Mouse (Mus musculus): ENCODE measurements at regions not wholly inside any gene's neighbourhood (a gene's known extent, or its start where the extent isn't known, plus 50 kb on each side); places are given as distances from the start of the nearest gene placed in this dataset.

DNA sequence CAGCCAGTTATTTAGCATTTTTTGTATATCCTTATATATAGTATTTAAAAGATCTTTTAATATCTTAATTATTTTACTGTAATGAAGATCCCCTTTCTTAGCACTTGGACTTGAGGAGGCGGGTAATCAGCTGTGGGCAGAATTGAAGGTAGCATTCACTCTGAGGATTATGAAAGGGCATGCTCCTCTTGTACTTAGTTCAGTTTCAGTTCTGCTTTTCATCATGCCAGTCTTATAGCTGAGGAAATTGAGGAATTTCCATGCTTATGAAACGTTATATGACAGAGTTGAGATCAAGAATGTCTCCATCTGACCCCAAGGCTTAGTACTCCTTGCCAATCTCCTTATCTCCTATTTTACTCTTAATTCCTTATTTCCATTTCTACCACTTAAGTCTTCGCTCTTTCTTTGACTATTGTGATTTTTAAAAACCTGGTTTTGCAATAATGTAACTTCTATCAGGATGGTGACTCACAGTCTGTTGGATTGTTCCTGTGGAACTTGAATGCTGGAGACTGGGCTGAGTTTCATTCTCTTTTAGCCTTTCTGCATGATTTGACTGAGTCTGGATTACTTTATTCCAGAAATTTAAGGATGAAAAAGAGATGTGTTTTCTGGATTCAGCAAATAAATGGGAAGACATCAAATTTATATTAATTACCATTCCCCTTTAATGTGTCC, 133.6 kb downstream of the Papss1 start:
- DNase-seq (ENCODE audit: low spot score) = no peak

DNA sequence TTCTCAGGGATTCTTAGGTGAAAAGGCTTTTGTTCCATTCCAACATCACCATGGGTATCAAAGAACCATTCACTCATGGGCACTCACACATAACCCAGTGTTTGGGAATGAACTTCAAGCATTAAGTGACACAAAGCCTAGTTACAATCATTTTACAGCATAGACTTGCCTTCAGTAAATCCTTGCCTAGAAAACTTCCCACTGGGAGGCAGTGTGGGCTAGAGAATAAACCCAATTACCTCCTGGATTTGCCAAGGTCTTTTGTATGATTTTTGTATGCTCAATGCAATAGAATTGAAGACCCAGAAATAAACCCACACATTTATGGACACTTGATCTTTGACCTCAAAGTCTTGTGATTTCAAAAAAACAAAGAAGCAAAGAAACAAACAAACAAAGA, 138.6 kb downstream of the Papss1 start:
- DNase-seq (ENCODE audit: low spot score) = peak; percentile 17

DNA sequence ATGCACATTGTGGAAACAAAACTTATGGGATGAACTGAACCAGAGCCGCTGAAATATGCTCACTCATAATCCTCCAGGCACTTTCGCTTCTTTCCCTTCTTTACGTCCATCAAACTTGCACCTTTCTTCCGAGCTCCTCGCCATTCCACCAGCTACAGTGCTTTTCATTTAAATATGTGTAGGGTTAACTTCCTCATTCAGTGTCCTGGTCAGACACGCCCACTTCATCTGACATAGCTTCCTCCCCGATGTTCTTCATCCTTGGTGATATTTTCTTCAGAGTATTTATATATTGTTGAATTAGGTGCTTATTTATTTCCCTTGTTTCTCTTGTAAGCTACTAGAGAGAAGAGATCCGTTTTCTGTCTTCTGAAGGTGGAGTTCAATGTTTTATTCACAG, 149.0 kb downstream of the Papss1 start:
- no peak for DNase-seq (ENCODE audit: low spot score)

DNA sequence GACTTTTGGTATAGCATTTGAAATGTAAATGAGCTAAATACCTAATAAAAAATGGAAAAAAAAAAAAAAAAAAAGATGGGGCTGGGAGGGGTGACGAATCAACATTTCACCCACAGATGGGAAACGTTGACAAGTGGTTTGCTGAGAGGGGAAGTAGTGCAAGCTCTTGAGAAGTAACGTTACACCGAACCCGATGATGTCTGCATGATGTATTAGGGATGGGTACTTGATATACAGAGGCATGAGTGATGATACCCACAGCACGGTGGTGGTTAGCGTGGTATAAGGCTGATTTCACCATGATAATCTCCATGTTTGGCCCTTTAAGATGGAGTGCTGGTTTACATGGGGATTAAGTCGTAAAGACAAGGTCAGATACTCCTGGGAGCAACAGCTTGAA, 154.2 kb downstream of the Papss1 start:
- no peak for DNase-seq (ENCODE audit: low spot score)

DNA sequence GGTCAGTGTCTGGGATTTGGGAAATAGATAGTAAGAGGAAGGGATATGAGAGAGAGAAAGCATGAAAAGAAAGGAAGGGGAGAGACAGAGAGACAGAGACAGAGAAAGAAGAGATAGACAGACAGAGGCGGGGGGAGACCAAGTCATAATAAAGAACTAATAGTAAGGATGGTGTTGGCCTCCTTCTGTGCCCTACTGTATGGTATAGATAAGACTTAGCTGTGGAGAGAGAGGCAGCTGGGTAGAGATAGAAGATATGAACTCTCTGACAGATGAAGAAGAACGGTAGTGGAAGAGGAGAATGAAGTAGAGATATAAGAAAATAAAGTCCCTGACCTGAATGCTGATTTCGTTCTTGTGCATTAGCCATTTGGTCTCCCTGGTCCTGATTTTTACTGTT, 164.1 kb downstream of the Papss1 start:
- DNase-seq (ENCODE audit: low spot score) = no peak

DNA sequence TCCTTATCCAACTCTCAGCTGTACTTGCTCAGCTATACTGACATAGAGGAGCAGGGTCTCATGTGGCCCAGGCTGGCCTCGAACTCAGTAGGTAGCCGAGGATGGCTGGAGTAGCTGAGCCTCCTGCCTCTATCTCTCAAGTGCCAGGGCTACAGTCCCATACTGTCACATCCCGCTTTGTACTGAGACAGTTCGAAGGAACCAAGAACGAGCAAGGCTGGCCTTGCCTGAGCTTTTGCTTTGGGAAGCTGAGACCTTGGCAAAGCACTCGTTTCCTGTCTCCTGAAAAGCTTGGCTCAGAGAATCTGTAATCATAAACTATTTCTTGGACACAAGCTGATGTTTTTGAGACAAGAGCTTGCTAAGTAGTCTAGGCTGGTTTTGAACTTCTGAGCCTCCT, 169.7 kb downstream of the Papss1 start:
- DNase-seq (ENCODE audit: low spot score) = no peak

DNA sequence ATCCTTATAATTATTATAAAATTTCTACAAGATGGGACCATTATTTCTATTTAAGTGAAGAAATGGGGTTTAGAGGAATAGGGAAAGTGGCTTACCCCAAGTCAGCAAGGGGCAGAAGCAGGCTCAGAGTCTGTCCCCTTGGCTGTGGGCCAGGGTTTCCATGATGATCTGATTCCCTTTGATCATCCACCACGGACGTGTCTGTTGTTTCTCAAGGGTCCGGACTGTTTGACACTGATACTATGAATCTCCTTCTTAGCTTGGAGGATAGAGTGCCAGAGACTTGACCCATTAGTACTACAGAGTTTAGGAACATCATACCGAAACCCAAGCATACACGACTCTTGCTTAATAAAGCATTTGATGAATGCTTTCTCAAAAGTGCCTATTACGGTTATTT, 172.9 kb downstream of the Papss1 start:
- no peak for DNase-seq (ENCODE audit: low spot score)

DNA sequence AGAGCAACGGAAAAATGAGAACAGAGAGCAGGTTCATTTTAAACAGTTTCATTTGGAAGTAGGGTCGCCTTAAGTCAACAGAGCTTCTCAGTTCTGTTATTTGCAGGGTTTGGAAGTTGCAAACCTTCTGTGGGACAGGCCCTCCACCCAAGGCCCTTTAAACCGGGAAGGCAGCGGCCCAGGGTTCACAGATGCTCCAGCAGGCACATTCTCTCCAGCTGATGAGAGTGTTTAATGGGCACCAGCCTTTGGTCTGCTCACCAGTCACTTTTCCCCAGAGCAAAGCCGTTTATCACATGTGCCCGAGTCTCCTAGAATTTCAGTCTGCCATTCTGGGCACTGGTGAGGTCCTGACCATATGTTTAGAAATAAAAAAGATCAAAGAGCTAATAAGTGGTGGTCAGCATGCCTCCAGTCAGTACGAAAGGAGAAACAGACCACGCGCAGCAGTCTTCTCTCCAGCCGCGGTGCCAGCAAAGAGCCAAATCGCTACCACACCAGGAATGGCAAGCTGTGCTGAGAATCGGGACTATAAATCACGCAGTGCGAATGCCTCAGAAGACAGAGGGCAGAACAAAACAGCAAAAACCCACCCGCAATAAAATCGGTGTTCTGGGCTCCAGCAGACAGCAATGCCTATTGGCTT, 173.5 kb downstream of the Papss1 start:
- DNase-seq (ENCODE audit: low spot score) = no peak

DNA sequence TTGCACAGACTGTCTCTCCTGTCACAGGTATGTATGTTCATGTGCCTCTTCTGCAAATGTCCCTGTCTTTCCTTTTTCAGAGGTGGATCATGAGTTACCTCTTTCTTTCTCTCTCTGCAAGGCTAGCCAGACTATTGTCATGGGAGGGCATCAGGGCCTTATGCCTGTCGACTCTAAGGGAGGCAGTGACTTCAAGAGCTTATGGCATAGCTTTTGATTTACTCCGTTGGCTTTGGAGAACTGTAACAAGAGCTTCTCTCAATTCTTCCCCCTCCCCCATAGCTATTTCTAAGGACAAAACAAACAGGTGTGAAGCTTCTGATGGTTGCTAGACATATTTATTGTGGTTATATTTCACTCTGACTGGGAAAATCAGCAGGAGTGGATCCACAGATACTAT, 191.0 kb downstream of the Papss1 start:
- DNase-seq (ENCODE audit: low spot score) = no peak

DNA sequence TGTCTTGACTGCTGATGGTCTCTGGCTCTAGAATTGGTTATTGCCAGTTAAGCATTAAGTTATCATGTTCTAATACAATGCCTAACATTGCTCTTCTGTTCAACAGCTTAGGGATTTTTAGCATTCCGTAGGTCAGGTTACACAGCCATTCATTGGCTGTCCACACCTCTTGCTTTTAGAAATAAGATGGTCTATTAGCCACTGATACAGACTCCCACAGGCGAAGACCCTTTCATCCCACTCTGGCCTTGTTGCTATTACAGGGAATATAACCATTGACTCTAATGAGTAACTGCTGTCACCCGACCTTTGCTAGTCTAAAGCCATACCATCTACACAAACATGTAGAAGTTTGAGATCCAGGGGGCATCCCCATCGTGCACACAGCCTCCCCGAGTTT, 191.6 kb downstream of the Papss1 start:
- no peak for DNase-seq (ENCODE audit: low spot score)

DNA sequence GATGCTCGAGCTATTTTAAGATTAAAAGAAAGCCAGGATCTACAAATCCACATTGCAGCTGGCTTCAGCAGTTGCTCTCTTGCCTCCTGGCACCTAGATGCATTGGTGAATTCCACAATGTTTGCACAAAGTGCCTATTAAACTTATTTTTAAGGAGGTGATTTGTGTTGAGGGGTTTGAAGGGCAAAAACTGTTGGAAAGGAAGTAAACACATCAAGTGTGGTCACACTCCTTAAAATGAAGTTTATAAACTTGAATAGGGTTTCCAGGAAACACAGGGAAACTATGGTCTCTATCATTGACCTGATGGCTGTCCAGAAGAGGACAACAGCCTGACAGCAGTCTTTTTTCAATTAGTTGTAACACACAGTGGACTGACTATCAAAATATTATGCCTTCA, 205.4 kb downstream of the Papss1 start:
- no peak for DNase-seq (ENCODE audit: low spot score)

DNA sequence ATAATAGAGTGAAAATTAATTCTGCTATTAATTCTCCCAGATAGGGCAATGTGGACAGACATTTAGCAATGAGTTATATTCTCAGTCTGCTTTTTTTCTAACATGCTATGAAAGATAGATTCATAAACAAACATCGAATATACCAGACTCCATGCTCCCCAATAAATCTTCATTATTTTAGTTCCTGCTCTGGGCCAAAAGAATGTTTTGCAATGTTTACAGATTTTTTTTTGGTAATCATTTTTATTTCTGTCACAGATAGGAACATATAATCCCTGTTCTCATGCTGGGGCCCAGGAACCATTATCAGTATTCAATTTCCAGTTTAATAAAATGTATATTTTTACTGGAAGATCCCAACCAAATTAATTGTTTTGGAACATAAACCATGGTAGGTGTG, 205.9 kb downstream of the Papss1 start:
- DNase-seq (ENCODE audit: low spot score) = no peak

DNA sequence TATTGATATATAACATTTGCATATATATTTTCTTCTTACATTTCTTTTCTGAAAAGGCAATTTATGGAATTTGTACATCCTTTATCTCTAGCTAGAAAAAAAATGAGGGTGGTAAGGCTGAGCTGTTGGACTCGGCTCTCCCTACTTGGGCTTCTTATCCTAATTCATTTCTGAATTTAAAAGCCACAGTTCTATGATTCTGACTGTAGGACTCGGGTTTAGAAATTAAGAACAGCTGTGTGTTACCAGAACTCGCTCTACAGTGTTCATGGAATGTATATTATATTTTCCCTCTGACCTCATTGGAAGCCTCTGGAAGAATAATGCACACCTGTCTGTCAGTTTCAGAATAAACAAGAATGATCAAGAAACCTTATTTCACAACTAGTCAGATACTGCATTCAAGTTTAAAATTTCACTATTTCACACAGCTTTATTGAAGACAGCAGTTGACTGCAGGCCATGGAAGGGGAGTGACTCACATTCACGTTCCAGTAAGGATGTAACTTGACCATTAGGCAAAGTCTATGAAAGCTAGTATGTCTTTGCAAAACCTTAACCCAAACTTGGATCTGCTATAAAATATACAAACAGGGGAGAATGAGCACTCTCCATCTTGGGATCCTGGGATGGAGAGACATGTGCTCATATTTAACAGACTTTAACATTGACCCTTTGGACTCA, 207.4 kb downstream of the Papss1 start:
- no peak for DNase-seq (ENCODE audit: low spot score)

DNA sequence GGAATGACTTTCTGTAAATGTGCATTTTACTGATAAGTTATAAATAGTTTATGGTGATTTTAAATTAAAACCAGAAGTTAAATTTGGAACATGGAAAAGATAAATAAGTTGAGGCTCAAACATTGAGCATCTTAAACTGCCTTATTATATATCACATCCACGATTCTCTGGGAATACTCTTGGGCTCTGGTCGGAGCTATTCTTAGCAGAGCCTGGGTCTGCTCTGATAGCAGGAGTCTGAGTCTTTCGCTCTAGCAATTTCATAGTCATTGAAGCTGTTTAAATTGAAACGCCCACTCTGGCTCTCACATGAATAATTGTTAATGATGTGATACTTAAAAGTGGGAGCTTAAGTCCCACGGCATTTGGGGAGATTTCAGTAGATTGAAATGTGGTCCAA, 208.0 kb downstream of the Papss1 start:
- no peak for DNase-seq (ENCODE audit: low spot score)

DNA sequence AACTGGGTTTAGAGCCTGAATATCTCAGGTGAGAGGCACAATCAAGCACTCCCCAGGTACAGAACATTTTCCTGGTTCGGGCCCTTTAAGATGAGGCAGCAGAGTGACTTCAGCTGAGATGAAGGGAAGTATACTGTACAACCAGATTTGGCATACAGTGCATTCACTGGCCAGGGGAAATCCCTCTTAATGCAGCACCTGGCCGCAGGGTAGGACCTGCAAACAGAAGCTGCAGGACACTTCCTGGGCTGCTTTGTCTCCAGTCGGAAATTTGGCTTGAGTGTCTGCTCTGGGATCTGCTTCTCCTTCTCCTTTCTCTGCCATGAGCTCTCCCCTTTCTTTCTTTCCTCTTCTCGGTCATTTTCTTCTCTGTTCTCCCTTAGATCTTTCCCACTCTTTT, 210.9 kb downstream of the Papss1 start:
- no peak for DNase-seq (ENCODE audit: low spot score)

DNA sequence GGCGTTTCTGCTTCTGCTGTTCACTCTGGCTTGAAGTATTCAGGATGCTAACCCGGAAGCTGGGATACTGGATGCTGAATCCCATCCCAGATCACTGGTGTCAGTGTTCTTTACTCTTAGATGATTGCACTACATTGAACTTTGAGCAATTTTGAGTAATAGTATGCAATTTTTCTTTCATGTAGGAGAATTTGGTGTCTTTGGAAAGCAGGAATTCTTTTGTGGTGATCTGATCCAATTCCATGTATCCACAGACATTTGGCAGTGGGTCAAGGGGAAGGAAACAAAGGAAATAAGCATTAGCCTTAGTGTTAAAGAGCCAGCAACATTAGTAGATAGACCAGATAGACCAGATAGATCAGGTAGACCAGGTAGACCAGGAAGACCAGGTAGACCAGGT, 212.1 kb downstream of the Papss1 start:
- DNase-seq (ENCODE audit: low spot score) = no peak

DNA sequence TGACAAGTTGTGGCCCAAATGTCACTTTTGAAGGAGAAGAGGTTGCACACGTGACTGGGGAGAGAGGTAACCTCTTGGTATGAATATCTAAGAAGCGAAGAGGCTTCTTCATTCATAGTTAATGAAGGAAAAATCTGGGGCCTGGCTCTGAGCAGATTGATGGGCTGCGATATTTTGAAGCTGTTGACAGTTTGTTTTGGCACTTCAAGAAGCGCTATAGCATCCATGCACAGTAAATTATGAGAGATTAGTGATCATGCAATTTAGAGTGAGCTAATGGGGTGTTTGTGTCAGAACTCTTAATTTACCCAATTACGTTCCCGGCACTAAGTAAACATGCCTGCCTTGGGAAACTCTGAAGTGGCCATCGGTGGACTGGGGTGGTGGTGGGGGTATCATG, 215.2 kb downstream of the Papss1 start:
- DNase-seq (ENCODE audit: low spot score) = no peak

DNA sequence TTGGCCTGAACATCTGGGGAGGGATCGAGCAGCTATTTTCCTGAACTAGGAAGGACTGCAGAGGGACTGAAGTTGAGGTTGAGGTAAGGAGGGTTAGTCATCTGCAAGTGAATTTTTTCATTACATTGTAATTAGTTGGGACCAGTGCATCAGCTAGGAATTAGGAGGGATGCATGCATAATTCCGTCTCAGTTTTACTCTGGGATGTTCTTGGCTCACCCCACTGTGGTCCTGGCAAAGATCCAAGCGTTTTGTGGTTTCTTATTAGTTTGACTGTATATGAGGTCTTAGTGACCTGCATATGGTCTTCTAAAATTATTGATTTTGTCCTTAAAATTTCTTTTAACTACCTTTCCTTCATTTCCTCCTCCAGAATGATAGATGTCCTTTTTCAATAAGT, 221.0 kb downstream of the Papss1 start:
- no peak for DNase-seq (ENCODE audit: low spot score)

DNA sequence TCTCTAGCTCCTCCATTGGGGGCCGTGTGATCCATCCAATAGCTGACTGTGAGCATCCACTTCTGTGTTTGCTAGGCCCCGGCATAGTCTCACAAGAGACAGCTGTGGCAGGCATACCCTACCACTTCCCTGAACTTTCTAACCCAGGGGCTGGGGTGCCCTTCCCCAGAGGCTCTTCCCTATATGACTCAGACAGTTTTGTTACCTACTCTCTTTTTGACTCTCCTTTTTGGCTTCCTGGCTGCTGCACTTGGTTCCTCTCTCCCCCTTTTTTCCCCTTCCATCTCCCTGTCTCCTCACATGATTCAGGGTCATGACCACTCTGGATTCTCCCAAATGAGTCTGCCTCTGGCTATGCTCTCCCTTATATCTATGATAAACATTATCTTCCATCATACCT, 223.8 kb downstream of the Papss1 start:
- DNase-seq (ENCODE audit: low spot score) = no peak

DNA sequence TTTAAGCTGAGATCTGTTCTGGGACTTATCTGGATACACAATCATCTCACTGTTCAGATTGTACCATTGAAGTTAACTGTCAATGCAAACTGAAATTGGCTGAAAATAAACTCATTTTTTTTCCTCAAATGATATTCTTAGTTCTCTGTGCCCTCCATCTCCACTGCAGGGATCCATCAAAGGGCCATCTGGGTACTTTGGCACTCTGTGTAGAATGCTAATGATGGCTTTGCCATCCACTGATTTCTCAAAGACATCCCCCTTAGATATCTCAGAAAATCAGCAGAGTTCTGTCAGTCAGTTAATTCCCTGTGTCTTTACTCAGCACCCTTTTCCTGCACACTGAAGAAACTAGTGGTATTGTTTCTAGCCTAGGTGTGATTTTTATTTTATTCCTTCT, 224.6 kb downstream of the Papss1 start:
- no peak for DNase-seq (ENCODE audit: low spot score)

DNA sequence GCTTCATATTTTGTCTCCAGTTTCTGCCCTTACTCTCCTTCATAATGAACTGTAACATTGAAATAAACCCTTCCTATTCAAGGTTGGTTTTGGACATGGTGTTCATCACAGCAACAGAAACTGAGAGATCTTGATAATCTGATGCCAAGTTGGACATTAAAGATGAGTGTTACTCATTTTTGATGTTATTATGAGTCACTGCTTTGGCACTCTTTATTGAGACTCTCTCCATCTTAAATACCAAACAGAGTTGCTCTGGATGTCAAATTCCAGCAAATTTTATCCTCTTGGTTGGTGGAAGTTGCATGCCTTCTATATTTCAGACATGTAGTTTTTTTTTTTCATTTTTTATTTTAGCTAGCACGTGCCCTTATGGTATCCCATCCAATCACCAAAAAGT, 229.5 kb downstream of the Papss1 start:
- no peak for DNase-seq (ENCODE audit: low spot score)

DNA sequence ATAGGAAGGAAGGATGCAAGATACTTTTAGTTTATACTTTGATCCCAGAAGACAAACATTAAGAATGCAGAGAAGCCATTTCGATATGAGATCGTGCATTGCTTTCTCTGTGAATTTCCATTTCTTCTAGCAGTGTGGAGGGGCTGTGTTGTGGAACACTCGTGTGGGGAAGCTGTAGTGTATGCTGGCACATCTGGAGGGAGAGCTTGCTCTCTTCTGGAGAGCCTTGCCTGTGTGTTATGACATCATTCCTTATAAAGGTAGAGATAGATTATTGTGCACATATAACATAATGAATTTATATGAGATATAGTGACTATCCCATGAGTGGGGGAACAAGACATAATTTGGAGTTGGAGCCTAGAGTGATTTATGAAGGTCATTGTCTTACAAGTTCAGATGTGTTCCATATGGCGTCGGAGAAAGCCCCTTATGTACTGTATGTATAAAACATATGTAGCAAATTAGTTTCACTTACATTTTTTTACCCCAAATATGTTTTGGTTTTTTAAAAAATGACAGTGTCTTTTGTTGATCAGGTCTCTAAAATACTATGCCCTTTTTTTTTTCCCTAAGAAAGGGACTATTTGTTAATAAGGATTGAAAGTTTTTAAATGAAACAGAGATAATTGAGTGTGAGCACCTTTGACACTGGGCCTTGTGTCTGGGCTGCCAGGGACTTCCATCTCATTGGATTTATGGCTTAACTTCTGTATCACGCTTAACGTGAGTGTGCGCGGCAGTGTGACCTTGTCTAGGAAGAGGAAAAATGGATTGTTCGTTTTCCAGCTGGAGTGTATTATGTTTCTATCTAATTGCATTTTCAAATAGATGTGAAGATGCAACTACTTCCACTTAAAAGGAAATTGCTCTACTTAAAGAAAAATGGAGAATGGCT, 230.8 kb downstream of the Papss1 start:
- DNase-seq (ENCODE audit: low spot score) = no peak

DNA sequence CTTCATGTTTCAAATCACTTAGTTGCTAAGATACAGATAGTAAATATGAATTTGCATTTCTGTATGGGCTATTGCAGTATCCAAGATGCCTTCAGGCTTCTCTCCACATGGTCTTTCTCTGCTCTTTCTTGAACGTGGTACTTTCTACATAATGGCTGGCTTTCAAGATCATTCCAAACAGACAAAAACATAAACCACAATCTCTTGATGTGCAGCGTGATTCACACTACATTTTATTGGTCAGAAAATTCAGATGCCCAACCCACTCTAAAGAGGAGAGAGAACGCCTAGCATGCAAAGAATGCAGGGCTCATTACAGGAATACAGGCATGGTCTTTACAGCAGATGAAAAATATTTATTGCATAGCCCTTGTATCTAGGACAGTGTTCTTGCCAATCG, 235.2 kb downstream of the Papss1 start:
- no peak for DNase-seq (ENCODE audit: low spot score)
